Mouse (Mus musculus) right cerebral cortex, adult 2 months (tissue): ENCODE results near the gene Abcb1a.
"Not testable (repeated sequence)": the region's sequence is repeated elsewhere in the genome, so short reads cannot be mapped to it uniquely, and the experiment has no call there.

Experiments used
- DNase-seq, 2 experiments: peaks; one replicate each; pipeline ENCODE4 v3.0.0; 2021 to 2022; ENCODE audit warnings: low spot score in 2 of 2

Abcb1a gene

DNA sequence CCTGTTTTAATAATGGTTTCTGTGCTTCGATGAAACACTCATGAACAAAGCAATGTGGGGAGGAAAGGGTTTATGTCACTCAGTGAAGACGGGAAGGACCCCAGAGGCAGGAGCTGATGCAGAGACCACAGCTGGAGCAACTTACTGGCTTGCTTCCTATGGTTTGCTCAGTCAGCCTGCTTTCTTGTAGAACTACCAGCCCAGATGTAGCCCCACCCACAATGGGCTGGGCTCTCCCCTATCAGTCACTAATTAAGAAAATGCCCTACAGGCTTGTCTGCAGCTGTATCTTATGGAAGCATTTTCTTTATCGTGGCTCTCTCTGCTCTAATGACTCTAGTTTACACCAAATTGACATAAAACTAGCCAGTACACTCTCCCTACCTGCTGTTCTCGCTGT lies 67.9 kb downstream of the Abcb1a start:
- no peak for DNase-seq

- no peak for DNase-seq
These were observed 72.8 kb downstream of the Abcb1a start for GRCm38 (mm10) chr5:8732639-8733038.

GRCm38 (mm10) chr5:8733307-8733706 lies 73.4 kb downstream of the Abcb1a start:
- DNase-seq = not testable (repeated sequence)

DNA sequence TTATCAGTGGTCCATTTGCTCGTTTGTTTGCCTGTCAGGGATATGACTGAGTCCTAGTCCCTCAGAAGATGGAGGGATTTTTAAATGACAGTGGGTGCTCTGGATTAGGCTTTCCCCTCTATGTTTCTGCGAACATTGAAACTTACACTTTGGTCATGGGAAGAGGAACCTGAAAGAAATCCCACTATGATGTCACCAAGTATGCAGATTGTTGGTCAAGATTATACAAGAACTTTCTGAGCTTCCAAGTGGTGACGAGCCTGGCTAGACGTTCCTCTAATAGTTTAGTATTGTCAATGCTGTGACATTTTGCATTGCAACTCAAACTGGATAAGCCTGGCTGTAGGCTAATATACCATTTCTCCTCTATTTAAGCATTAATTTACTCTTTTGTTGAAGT lies 76.5 kb downstream of the Abcb1a start:
- DNase-seq = no peak

- DNase-seq = no peak
These were observed 77.2 kb downstream of the Abcb1a start for GRCm38 (mm10) chr5:8737062-8737461.

DNA sequence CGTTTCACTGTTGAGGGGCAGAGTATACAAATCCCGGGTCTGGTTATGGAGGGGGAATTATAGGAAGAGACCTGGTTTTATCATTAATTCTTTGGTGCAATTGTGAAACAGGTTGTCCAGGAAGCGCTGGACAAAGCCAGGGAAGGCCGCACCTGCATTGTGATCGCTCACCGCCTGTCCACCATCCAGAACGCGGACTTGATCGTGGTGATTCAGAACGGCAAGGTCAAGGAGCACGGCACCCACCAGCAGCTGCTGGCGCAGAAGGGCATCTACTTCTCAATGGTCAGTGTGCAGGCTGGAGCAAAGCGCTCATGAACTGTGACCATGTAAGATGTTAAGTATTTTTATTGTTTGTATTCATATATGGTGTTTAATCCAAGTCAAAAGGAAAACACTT lies 87.4 kb downstream of the Abcb1a start:
- not testable (repeated sequence) for DNase-seq

DNA sequence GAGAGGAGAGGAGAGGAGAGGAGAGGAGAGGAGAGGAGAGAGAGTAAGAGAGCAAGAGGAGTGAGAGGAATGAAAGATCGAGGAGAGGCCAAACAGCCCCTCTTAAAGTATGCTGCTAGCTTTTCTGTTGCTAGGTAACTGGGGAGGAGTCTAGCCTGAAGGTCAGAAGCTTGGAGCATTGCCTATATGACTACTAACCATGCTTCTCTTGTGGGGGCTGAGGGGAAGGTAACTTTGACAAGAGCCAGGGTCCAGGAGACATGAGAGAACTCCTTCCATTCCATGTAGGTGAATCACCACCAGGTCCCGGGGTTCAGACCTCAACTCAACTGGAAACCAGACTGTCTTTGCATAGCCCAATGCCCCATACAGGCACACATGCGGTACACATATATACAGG lies 113.0 kb downstream of the Abcb1a start:
- DNase-seq = no peak

GRCm38 (mm10) chr5:8778311-8778710 lies 118.4 kb downstream of the Abcb1a start:
- no peak for DNase-seq

- no peak for DNase-seq
These were observed 118.9 kb downstream of the Abcb1a start for GRCm38 (mm10) chr5:8778751-8779150.

DNA sequence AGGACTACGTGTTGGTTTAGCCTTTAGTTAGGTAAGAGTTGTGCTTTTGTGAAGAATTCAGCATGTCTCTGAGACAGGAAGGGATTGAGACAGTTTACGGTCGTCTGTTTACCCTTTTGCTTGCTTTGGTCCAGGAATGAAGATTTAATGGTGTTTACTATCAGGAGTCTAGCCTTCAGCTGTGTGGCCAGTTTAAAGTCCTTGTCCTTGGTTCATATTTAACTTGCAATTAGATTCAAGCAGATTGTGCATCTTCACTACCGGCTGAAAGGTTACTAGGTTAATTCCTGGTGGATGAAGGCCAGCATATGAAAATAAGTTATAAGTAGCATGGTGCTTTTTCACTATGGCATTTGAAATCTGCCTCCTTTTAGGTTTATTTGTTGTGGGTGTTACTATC lies 132.4 kb downstream of the Abcb1a start:
- DNase-seq = no peak
